Mouse (Mus musculus) embryonic facial prominence, embryonic 11.5 days (tissue): ENCODE results near the gene Ccdc183. TPM values are rescaled to one million over a fixed set of nuclear protein-coding genes. Genes with fewer than 3 reads are reported as not detected.

Experiments used
- ATAC-seq: fragments of 200-750 bp; cut with Nextera tagmentation; replicated peaks from 2 replicates; pipeline ENCODE4 v1.8.0; 2017; ENCODE audit warnings: low read depth; ENCODE audit not compliant: insufficient number of reproducible peaks, low FRiP score, low TSS enrichment
- DNase-seq: peaks from one replicate; pipeline ENCODE4 v3.0.0-alpha.2; 2015; ENCODE audit warnings: low spot score
- H3K27ac ChIP-seq: fragments of 300-500 bp; sonication (generic); replicated peaks from 2 replicates; pipeline ENCODE4 v1.5.1; 2014; ENCODE audit warnings: mild to moderate bottlenecking, low read depth, low read length, control low read depth
- H3K27me3 ChIP-seq: fragments of 300-500 bp; sonication (generic); 2 replicates; pipeline ENCODE4 v1.6.1; 2014; ENCODE audit warnings: mild to moderate bottlenecking, low read length, moderate library complexity, mixed read lengths; ENCODE audit not compliant: control insufficient read depth, insufficient read depth
- H3K36me3 ChIP-seq: fragments of 300-500 bp; sonication (generic); replicated peaks from 2 replicates; pipeline ENCODE4 v1.6.1; 2014; ENCODE audit warnings: low read depth, mild to moderate bottlenecking, low read length, moderate library complexity, mixed read lengths; ENCODE audit not compliant: control insufficient read depth, insufficient read depth
- H3K4me1 ChIP-seq: fragments of 300-500 bp; sonication (generic); 2 replicates; pipeline ENCODE4 v1.6.1; 2014; ENCODE audit warnings: low read length, mixed read lengths; ENCODE audit not compliant: control insufficient read depth, insufficient read depth
- H3K4me2 ChIP-seq: fragments of 300-500 bp; sonication (generic); 2 replicates; pipeline ENCODE4 v1.6.1; 2014; ENCODE audit warnings: low read depth, mild to moderate bottlenecking, control low read depth, low read length, moderate library complexity
- H3K4me3 ChIP-seq: fragments of 300-500 bp; sonication (generic); 2 replicates; pipeline ENCODE4 v1.5.1; 2014; ENCODE audit warnings: low read depth, low read length, control low read depth
- H3K9ac ChIP-seq: fragments of 300-500 bp; sonication (generic); replicated peaks from 2 replicates; pipeline ENCODE4 v1.6.1; 2014; ENCODE audit warnings: mild to moderate bottlenecking, control low read depth, low read length
- H3K9me3 ChIP-seq: fragments of 300-500 bp; sonication (generic); replicated peaks from 2 replicates; pipeline ENCODE4 v1.6.1; 2016; ENCODE audit warnings: mild to moderate bottlenecking, low read length, inconsistent platforms, mixed read lengths; ENCODE audit not compliant: control insufficient read depth
- WGBS: fragments of 180-500 bp; shearing (Covaris S2); extraction: QIAGEN DNeasy Blood & Tissue Kit; methylation state at CpG from one replicate; pipeline ENCODE4 v1.1.7; 2014; 5-methylcytosine and 5-hydroxymethylcytosine counted together
- polyA plus RNA-seq: library from polyadenylated mRNA; unstranded; fragments of >200 nt; fragmentation: Nextera tagmentation; extraction: Ambion mirVana; gene quantifications from 2 replicates; pipeline ENCODE4 v1.2.1, GENCODE M21; 2014

Ccdc183 gene
- polyA plus RNA-seq, 1 experiment from 2014 or later: 0.18 TPM

GRCm38 (mm10) chr2:25602526-25602925, 15.0 kb downstream of the Ccdc183 start:
- Histone ChIP-seq H3K9me3 (no peaks in the 10 kb centered on the region), H3K27ac (no peak overlapping the region), H3K4me2 (no peak overlapping the region), H3K4me3 (no peak overlapping the region), H3K36me3 (peaks cover 13% of the 10 kb centered on the region), H3K9ac (no peak overlapping the region), H3K27me3 (no peaks in the 10 kb centered on the region), H3K4me1 (peaks cover 2% of the 10 kb centered on the region; the same call in 1 of the 2 replicates)
- ATAC-seq: no peak
- no peak for DNase-seq
- 92% methylated on average over 5 of the region's 5 CpGs for WGBS

GRCm38 (mm10) chr2:25600037-25600436, 17.4 kb downstream of the Ccdc183 start:
- 87% methylated on average over 2 of the region's 2 CpGs for WGBS
- Histone ChIP-seq H3K9ac (no peak overlapping the region), H3K36me3 (peaks cover 17% of the 10 kb centered on the region), H3K4me1 (no peaks in the 10 kb centered on the region), H3K27me3 (no peaks in the 10 kb centered on the region), H3K27ac (no peak overlapping the region), H3K4me2 (no peak overlapping the region), H3K4me3 (no peak overlapping the region), H3K9me3 (no peaks in the 10 kb centered on the region)
- no peak for ATAC-seq
- no peak for DNase-seq

- WGBS: 95% methylated on average over 1 of the region's 1 CpGs
- H3K36me3 ChIP-seq: peaks cover 17% of the 10 kb centered on the region
Measured at GRCm38 (mm10) chr2:25598749-25599148, 18.7 kb downstream of the Ccdc183 start.

GRCm38 (mm10) chr2:25596765-25597510, 20.5 kb downstream of the Ccdc183 start:
- ATAC-seq (no peak), DNase-seq (no peak)
- Histone ChIP-seq H3K9ac (no peak overlapping the region), H3K4me2 (no peak overlapping the region), H3K36me3 (peaks cover 17% of the 10 kb centered on the region), H3K9me3 (no peaks in the 10 kb centered on the region), H3K4me3 (no peak overlapping the region), H3K27me3 (no peaks in the 10 kb centered on the region), H3K27ac (no peak overlapping the region), H3K4me1 (no peaks in the 10 kb centered on the region)
- 97% methylated on average over 5 of the region's 5 CpGs for WGBS

More at GRCm38 (mm10) chr2:25598749-25599148, 18.7 kb downstream of the Ccdc183 start:
- Histone ChIP-seq H3K27ac (no peak overlapping the region), H3K4me2 (no peak overlapping the region), H3K27me3 (no peaks in the 10 kb centered on the region), H3K4me1 (no peaks in the 10 kb centered on the region), H3K9me3 (no peaks in the 10 kb centered on the region), H3K4me3 (no peak overlapping the region), H3K9ac (no peak overlapping the region)
- DNase-seq (no peak), ATAC-seq (no peak)

- H3K27me3 ChIP-seq: no peaks in the 10 kb centered on the region
- H3K4me1 ChIP-seq: no peaks in the 10 kb centered on the region
- no peak overlapping the region for H3K27ac ChIP-seq
- H3K9ac ChIP-seq: no peak overlapping the region
- no peak overlapping the region for H3K4me2 ChIP-seq
- H3K9me3 ChIP-seq: no peaks in the 10 kb centered on the region
- no peak overlapping the region for H3K4me3 ChIP-seq
- WGBS: 87% methylated on average over 2 of the region's 2 CpGs
- peaks cover 7% of the 10 kb centered on the region for H3K36me3 ChIP-seq
- ATAC-seq: no peak
- DNase-seq: no peak
Measured at GRCm38 (mm10) chr2:25591863-25592262, 25.6 kb downstream of the Ccdc183 start.

GRCm38 (mm10) chr2:25588227-25588907, 29.1 kb downstream of the Ccdc183 start:
- no peak overlapping the region for H3K27ac ChIP-seq
- no peak overlapping the region for H3K4me2 ChIP-seq
- ATAC-seq: no peak
- H3K9me3 ChIP-seq: no peaks in the 10 kb centered on the region
- no peak for DNase-seq
- H3K27me3 ChIP-seq: no peaks in the 10 kb centered on the region
- H3K36me3 ChIP-seq: peaks cover 9% of the 10 kb centered on the region
- H3K9ac ChIP-seq: no peak overlapping the region
- H3K4me3 ChIP-seq: no peak overlapping the region
- WGBS: 94% methylated on average over 8 of the region's 8 CpGs
- no peaks in the 10 kb centered on the region for H3K4me1 ChIP-seq

- Histone ChIP-seq H3K4me3 (no peak overlapping the region), H3K9ac (no peak overlapping the region), H3K4me2 (no peak overlapping the region), H3K9me3 (no peaks in the 10 kb centered on the region), H3K27me3 (no peaks in the 10 kb centered on the region), H3K36me3 (peaks cover 9% of the 10 kb centered on the region), H3K27ac (no peak overlapping the region), H3K4me1 (no peaks in the 10 kb centered on the region)
- DNase-seq: no peak
- no peak for ATAC-seq
- WGBS: 89% methylated on average over 8 of the region's 8 CpGs
Measured at GRCm38 (mm10) chr2:25587290-25587689, 30.2 kb downstream of the Ccdc183 start.

GRCm38 (mm10) chr2:25585601-25586000, 31.9 kb downstream of the Ccdc183 start:
- no peak overlapping the region for H3K4me3 ChIP-seq
- H3K4me2 ChIP-seq: no peak overlapping the region
- DNase-seq: no peak
- peaks cover 7% of the 10 kb centered on the region for H3K36me3 ChIP-seq
- no peaks in the 10 kb centered on the region for H3K4me1 ChIP-seq
- no peaks in the 10 kb centered on the region for H3K9me3 ChIP-seq
- no peak for ATAC-seq
- H3K9ac ChIP-seq: no peak overlapping the region
- 90% methylated on average over 3 of the region's 3 CpGs for WGBS
- H3K27me3 ChIP-seq: peaks cover 7% of the 10 kb centered on the region
- H3K27ac ChIP-seq: no peak overlapping the region
